Mouse (Mus musculus) urinary bladder, postnatal 10 days (tissue): ENCODE results near the gene Sufu.

Experiments used
- DNase-seq: peaks from one replicate; pipeline ENCODE4 v3.0.0; 2022; ENCODE audit warnings: low spot score

Sufu gene

GRCm38 (mm10) chr19:46394712-46395108 lies 2.0 kb upstream of the Sufu start:
- no peak for DNase-seq

- peak; percentile 92 for DNase-seq
Observed at GRCm38 (mm10) chr19:46395109-46396009, 1.3 kb upstream of the Sufu start, which contains the start of gene Actr1a. Gene Actr1a, minus strand, starts transcription at chr19:46395748.

GRCm38 (mm10) chr19:46396109-46396508 lies 587 bp upstream of the Sufu start:
- DNase-seq, result no peak

- DNase-seq, result no peak
Observed at GRCm38 (mm10) chr19:46397436-46398001, 823 bp downstream of the Sufu start.

GRCm38 (mm10) chr19:46398401-46398800 lies 1.7 kb downstream of the Sufu start:
- DNase-seq, result no peak

- DNase-seq, result no peak
Observed at GRCm38 (mm10) chr19:46399372-46399771, 2.7 kb downstream of the Sufu start.

- DNase-seq, result no peak
Observed at GRCm38 (mm10) chr19:46399886-46400285, 3.2 kb downstream of the Sufu start.

GRCm38 (mm10) chr19:46400558-46400957 lies 3.9 kb downstream of the Sufu start:
- DNase-seq, result no peak

- DNase-seq, result no peak
Observed at GRCm38 (mm10) chr19:46404030-46404429, 7.3 kb downstream of the Sufu start.

- DNase-seq, result no peak
Observed at GRCm38 (mm10) chr19:46406592-46407386, 10.1 kb downstream of the Sufu start.

GRCm38 (mm10) chr19:46409506-46409905 lies 12.8 kb downstream of the Sufu start:
- DNase-seq, result no peak

- no peak for DNase-seq
Observed at GRCm38 (mm10) chr19:46412056-46412805, 15.5 kb downstream of the Sufu start.

- DNase-seq, result no peak
Observed at GRCm38 (mm10) chr19:46413969-46414368, 17.3 kb downstream of the Sufu start.

- no peak for DNase-seq
Observed at GRCm38 (mm10) chr19:46414486-46414885, 17.8 kb downstream of the Sufu start.

- DNase-seq, result no peak
Observed at GRCm38 (mm10) chr19:46416276-46416675, 19.6 kb downstream of the Sufu start.

- DNase-seq, result no peak
Observed at GRCm38 (mm10) chr19:46418051-46418450, 21.4 kb downstream of the Sufu start.

- DNase-seq, result no peak
Observed at GRCm38 (mm10) chr19:46420410-46420809, 23.7 kb downstream of the Sufu start.

GRCm38 (mm10) chr19:46422384-46423338 lies 26.0 kb downstream of the Sufu start:
- no peak for DNase-seq

- DNase-seq, result no peak
Observed at GRCm38 (mm10) chr19:46425266-46425665, 28.6 kb downstream of the Sufu start.

GRCm38 (mm10) chr19:46426488-46426887 lies 29.8 kb downstream of the Sufu start:
- no peak for DNase-seq

- no peak for DNase-seq
Observed at GRCm38 (mm10) chr19:46429250-46429649, 32.6 kb downstream of the Sufu start.
